Mouse (Mus musculus) small intestine, adult 2 months (tissue): ENCODE results near the gene Ckb.

Source experiments
- CTCF ChIP-seq: fragments of 200-500 bp; IDR thresholded peaks from 2 replicates; pipeline ENCODE4 v1.5.1; 2012; ENCODE audit warnings: low read depth, mild to moderate bottlenecking, control low read depth, inconsistent platforms, low read length, moderate library complexity, mixed read lengths; ENCODE audit not compliant: insufficient replicate concordance, insufficient read length; ENCODE audit errors: extremely low read depth
- POLR2A ChIP-seq: fragments of 200-500 bp; IDR thresholded peaks from 2 replicates; pipeline ENCODE4 v1.6.1; 2012; ENCODE audit warnings: low read depth, mild to moderate bottlenecking, control low read depth, inconsistent platforms, low read length, moderate library complexity

GRCm38 (mm10) chr12:111669961-111670360 lies 2.2 kb downstream of the Ckb start:
- TF ChIP-seq POLR2A (no peak), CTCF (no peak)
